Mouse (Mus musculus): Measurements from ENCODE around the gene Rab40c. TPM values are rescaled to one million over a fixed set of nuclear protein-coding genes. Genes with fewer than 3 reads are reported as not detected.

Rab40c gene
- polyA plus RNA-seq, 1 experiment from 2014 or later: 20.2 TPM

- no peak for TF ChIP-seq EP300 (optimal IDR thresholded peaks at IDR 0.05)
- peak; percentile 58 for TF ChIP-seq CTCF (IDR thresholded peaks at IDR 0.05; ENCODE audit: low read depth)
- DNase-seq (ENCODE audit: low spot score) (peak; percentile 91), ATAC-seq (ENCODE audit: low FRiP score, low TSS enrichment) (peak; percentile 85)
- Histone ChIP-seq H3K9ac (ENCODE audit: low read length) (peak within 1 kb of the TSS; percentile 79), H3K9me3 (ENCODE audit: control insufficient read depth, low read length) (no peaks in the 10 kb centered on the region), H3K27me3 (ENCODE audit: control insufficient read depth, insufficient read depth, low read length) (no peaks in the 10 kb centered on the region), H3K27ac (replicated peaks) (peak within 1 kb of the TSS; percentile 77), H3K4me3 (ENCODE audit: low read depth, low read length) (peak within 1 kb of the TSS; percentile 67), H3K4me2 (replicated peaks; ENCODE audit: low read depth) (peak within 1 kb of the TSS; percentile 91), H3K36me3 (ENCODE audit: control insufficient read depth, insufficient read depth, low read length) (no peaks in the 10 kb centered on the region), H3K4me1 (replicated peaks; ENCODE audit: control insufficient read depth, insufficient read depth) (peaks cover 7% of the 10 kb centered on the region)
- 2% methylated on average over 61 of the region's 65 CpGs for WGBS
Observed at GRCm38 (mm10) chr17:25860832-25861703, 58.5 kb downstream of the Rab40c start, which contains the start of gene Wdr90. Wdr90 (minus strand) TSS chr17:25861501.

GRCm38 (mm10) chr17:25860229-25860628 lies 59.3 kb downstream of the Rab40c start:
- Histone ChIP-seq H3K27me3 (ENCODE audit: control insufficient read depth, insufficient read depth, low read length) (no peaks in the 10 kb centered on the region), H3K36me3 (ENCODE audit: control insufficient read depth, insufficient read depth, low read length) (no peaks in the 10 kb centered on the region), H3K4me3 (ENCODE audit: low read depth, low read length) (no peak overlapping the region), H3K9ac (ENCODE audit: low read length) (no peak overlapping the region), H3K4me1 (replicated peaks; ENCODE audit: control insufficient read depth, insufficient read depth) (peaks cover 7% of the 10 kb centered on the region), H3K9me3 (ENCODE audit: control insufficient read depth, low read length) (no peaks in the 10 kb centered on the region), H3K27ac (replicated peaks) (no peak overlapping the region), H3K4me2 (replicated peaks; ENCODE audit: low read depth) (peak overlapping the region; percentile 91)
- 94% methylated on average over 6 of the region's 6 CpGs for WGBS
- ATAC-seq (ENCODE audit: low FRiP score, low TSS enrichment) (no peak), DNase-seq (ENCODE audit: low spot score) (no peak)
- TF ChIP-seq EP300 (optimal IDR thresholded peaks at IDR 0.05) (no peak), CTCF (IDR thresholded peaks at IDR 0.05; ENCODE audit: low read depth) (no peak)

- Histone ChIP-seq H3K4me2 (replicated peaks; ENCODE audit: low read depth) (peak within 1 kb of the TSS; percentile 92), H3K9me3 (ENCODE audit: control insufficient read depth, low read length) (no peaks in the 10 kb centered on the region), H3K4me1 (replicated peaks; ENCODE audit: control insufficient read depth, insufficient read depth) (no peaks in the 10 kb centered on the region; the same call in 1 of the 2 replicates), H3K36me3 (ENCODE audit: control insufficient read depth, insufficient read depth, low read length) (peaks cover 24% of the 10 kb centered on the region), H3K9ac (ENCODE audit: low read length) (peak within 1 kb of the TSS; percentile 86), H3K27me3 (ENCODE audit: control insufficient read depth, insufficient read depth, low read length) (no peaks in the 10 kb centered on the region), H3K27ac (replicated peaks) (peak within 1 kb of the TSS; percentile 87), H3K4me3 (ENCODE audit: low read depth, low read length) (peak within 1 kb of the TSS; percentile 83)
- TF ChIP-seq CTCF (IDR thresholded peaks at IDR 0.05; ENCODE audit: low read depth) (peak; percentile 83), EP300 (optimal IDR thresholded peaks at IDR 0.05) (no peak)
- DNase-seq (ENCODE audit: low spot score) (peak; percentile 98), ATAC-seq (ENCODE audit: low FRiP score, low TSS enrichment) (peak; percentile 94)
- WGBS: under 1% methylated on average over 20 of the region's 21 CpGs
Observed at GRCm38 (mm10) chr17:25844396-25844901, 75.1 kb downstream of the Rab40c start, which contains the start of gene Rhot2. Rhot2 (minus strand) TSS chr17:25844851.

- H3K9ac ChIP-seq (ENCODE audit: low read length): peak overlapping the region; percentile 86
- peaks cover 29% of the 10 kb centered on the region for H3K36me3 ChIP-seq (ENCODE audit: control insufficient read depth, insufficient read depth, low read length)
- H3K27ac ChIP-seq (replicated peaks): peak overlapping the region; percentile 87
- DNase-seq (ENCODE audit: low spot score): no peak
- WGBS: 2% methylated on average over 32 of the region's 38 CpGs
- no peaks in the 10 kb centered on the region; the same call in 1 of the 2 replicates for H3K4me1 ChIP-seq (replicated peaks; ENCODE audit: control insufficient read depth, insufficient read depth)
- H3K27me3 ChIP-seq (ENCODE audit: control insufficient read depth, insufficient read depth, low read length): no peaks in the 10 kb centered on the region
- ATAC-seq (ENCODE audit: low FRiP score, low TSS enrichment): peak; percentile 24
- peak overlapping the region; percentile 92 for H3K4me2 ChIP-seq (replicated peaks; ENCODE audit: low read depth)
- H3K9me3 ChIP-seq (ENCODE audit: control insufficient read depth, low read length): no peaks in the 10 kb centered on the region
- TF ChIP-seq CTCF (IDR thresholded peaks at IDR 0.05; ENCODE audit: low read depth) (no peak), EP300 (optimal IDR thresholded peaks at IDR 0.05) (no peak)
- peak overlapping the region; percentile 83 for H3K4me3 ChIP-seq (ENCODE audit: low read depth, low read length)
Observed at GRCm38 (mm10) chr17:25843636-25844395, 75.7 kb downstream of the Rab40c start.

- no peaks in the 10 kb centered on the region for H3K27me3 ChIP-seq (ENCODE audit: control insufficient read depth, insufficient read depth, low read length)
- H3K4me2 ChIP-seq (replicated peaks; ENCODE audit: low read depth): peak overlapping the region; percentile 20
- no peak for TF ChIP-seq CTCF (IDR thresholded peaks at IDR 0.05; ENCODE audit: low read depth)
- no peak for TF ChIP-seq EP300 (optimal IDR thresholded peaks at IDR 0.05)
- H3K36me3 ChIP-seq (ENCODE audit: control insufficient read depth, insufficient read depth, low read length): peaks cover 29% of the 10 kb centered on the region
- DNase-seq (ENCODE audit: low spot score) (no peak), ATAC-seq (ENCODE audit: low FRiP score, low TSS enrichment) (no peak)
- H3K4me3 ChIP-seq (ENCODE audit: low read depth, low read length): peak overlapping the region; percentile 83
- no peaks in the 10 kb centered on the region; the same call in 1 of the 2 replicates for H3K4me1 ChIP-seq (replicated peaks; ENCODE audit: control insufficient read depth, insufficient read depth)
- H3K9ac ChIP-seq (ENCODE audit: low read length): peak overlapping the region; percentile 86
- 78% methylated on average over 4 of the region's 4 CpGs for WGBS
- H3K9me3 ChIP-seq (ENCODE audit: control insufficient read depth, low read length): no peaks in the 10 kb centered on the region
- no peak overlapping the region for H3K27ac ChIP-seq (replicated peaks)
Observed at GRCm38 (mm10) chr17:25843122-25843521, 76.4 kb downstream of the Rab40c start.

Measured in stomach, postnatal 0 days (tissue).